Mouse (Mus musculus) adipose tissue, adult 10 weeks (tissue): ENCODE results near the gene Mest. TPM values are rescaled to one million over a fixed set of nuclear protein-coding genes. Genes with fewer than 3 reads are reported as not detected.

Experiments
- polyA plus RNA-seq: library from polyadenylated mRNA; stranded (reverse); fragments of 350-450 nt; fragmentation: Illumina TruSeq; extraction: RNeasy Lipid Tissue Mini Kit (QIAGEN cat#74804); gene quantifications from one replicate; pipeline ENCODE4 v1.2.3, GENCODE M21; 2014; ENCODE audit warnings: low read depth, low replicate concordance

Mest gene
- 38.0 TPM for polyA plus RNA-seq

DNA sequence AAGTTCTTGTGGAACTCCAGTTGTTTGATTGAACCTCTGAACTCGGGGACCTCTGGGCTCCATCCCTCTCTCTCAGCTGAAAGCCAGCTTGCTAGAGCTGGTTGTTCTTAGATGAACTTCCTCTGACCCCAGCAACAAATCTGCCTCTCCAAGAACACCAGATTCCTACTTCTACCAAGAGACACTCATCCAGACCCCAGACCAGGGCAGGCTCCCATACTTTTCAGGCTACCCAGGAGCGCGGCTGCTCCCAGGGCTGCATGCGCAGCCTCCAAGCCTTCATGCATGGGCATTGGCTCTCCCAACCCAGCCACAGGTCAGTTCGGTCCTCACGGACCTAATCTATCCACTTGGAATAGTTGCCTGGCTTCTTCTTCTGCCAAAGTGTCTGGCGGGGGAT lies at the start of gene Mest:
Gene Mest (plus strand): TSS at position 217 of the 400 bp plus-strand sequence.

DNA sequence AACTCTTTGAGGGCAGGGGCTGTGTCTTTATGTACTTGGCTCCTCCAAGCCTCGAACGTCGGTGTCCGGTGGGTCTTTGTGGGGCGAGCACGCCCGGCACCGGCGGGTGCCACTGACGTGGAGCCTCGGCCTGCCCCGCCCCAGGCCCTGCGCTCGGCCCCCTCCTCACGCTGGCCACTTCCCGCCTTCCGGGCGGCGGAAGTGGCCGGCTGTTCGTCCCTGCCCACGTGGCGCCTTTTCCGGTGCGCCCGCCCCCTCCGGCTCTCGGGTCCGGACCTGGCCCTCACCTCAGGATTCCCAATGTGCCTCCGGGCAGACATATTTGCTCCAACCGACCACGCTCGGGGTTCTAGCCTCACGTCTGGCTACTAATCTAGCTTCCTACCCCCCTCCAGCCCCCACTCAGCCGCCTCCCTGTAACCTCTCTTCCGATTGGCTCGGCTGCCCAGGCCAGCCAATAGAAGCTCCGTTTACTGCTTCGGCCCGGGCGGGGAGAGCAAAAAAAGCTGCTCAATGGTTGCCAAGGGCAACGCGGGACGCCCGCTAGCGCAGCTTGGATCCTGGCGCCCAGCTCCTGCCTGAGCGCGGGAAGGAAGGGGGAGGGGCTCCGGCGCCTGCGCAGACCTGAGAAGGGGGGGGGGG lies 29.9 kb upstream of the Mest start, which contains the start of gene Cep41:
Gene Cep41 (minus strand): TSS at position 400 of the 642 bp plus-strand sequence.

Other genes with a start within 250 kb of the Mest start
- gene Tmem209, start 213.8 kb upstream of the Mest start, polyA plus RNA-seq, result 18.5 TPM
- 6.7 TPM for gene Ssmem1, start 213.7 kb upstream of the Mest start, polyA plus RNA-seq
- gene Cpa2, start 182.0 kb upstream of the Mest start, polyA plus RNA-seq, result 1.3 TPM
- not detected for gene Cpa4, start 155.2 kb upstream of the Mest start, polyA plus RNA-seq
- 1.1 TPM for gene Cpa5, start 112.5 kb upstream of the Mest start, polyA plus RNA-seq
- 0.45 TPM for gene Cpa1, start 84.3 kb upstream of the Mest start, polyA plus RNA-seq
- gene Cep41, start 29.8 kb upstream of the Mest start, polyA plus RNA-seq, result 13.3 TPM
- gene Copg2, start 173.2 kb downstream of the Mest start, polyA plus RNA-seq, result 40.8 TPM
- gene Tsga13, start 192.0 kb downstream of the Mest start, polyA plus RNA-seq, result 3.3 TPM
- 0.29 TPM for gene Klf14, start 235.5 kb downstream of the Mest start, polyA plus RNA-seq